Mouse (Mus musculus) forebrain, embryonic 14.5 days (tissue): ENCODE data around the gene Rad54l2. TPM values are rescaled to one million over a fixed set of nuclear protein-coding genes. Genes with fewer than 3 reads are reported as not detected.

ENCODE experiments used
- ATAC-seq: fragments of 200-750 bp; cut with Nextera tagmentation; 2 replicates; pipeline ENCODE4 v1.8.0; 2017; ENCODE audit warnings: mild to moderate bottlenecking, moderate library complexity
- DNase-seq: peaks from one replicate; pipeline ENCODE4 v3.0.0-alpha.2; 2015; ENCODE audit warnings: low spot score
- H3K27ac ChIP-seq: fragments of 300-500 bp; sonication (generic); 2 replicates; pipeline ENCODE4 v1.5.1; 2014; ENCODE audit warnings: low read depth, mild to moderate bottlenecking, control low read depth, low read length, moderate library complexity
- H3K27me3 ChIP-seq: fragments of 300-500 bp; sonication (generic); replicated peaks from 2 replicates; pipeline ENCODE4 v1.6.1; 2014; ENCODE audit warnings: low read length, control low read depth, mixed read lengths; ENCODE audit not compliant: control insufficient read depth, insufficient read depth
- H3K36me3 ChIP-seq: fragments of 300-500 bp; sonication (generic); 2 replicates; pipeline ENCODE4 v1.6.1; 2014; ENCODE audit warnings: low read length, control low read depth; ENCODE audit not compliant: control insufficient read depth, insufficient read depth
- H3K4me1 ChIP-seq: fragments of 300-500 bp; sonication (generic); 2 replicates; pipeline ENCODE4 v1.6.1; 2014; ENCODE audit warnings: antibody characterized with exemption, low read length, control low read depth; ENCODE audit not compliant: control insufficient read depth, insufficient read depth
- H3K4me2 ChIP-seq: fragments of 300-500 bp; sonication (generic); 2 replicates; pipeline ENCODE4 v1.6.1; 2014; ENCODE audit warnings: mild to moderate bottlenecking, control low read depth, low read length
- H3K4me3 ChIP-seq: fragments of 300-500 bp; sonication (generic); 2 replicates; pipeline ENCODE4 v1.5.1; 2014; ENCODE audit warnings: low read depth, low read length, control low read depth
- H3K9ac ChIP-seq: fragments of 300-500 bp; sonication (generic); 2 replicates; pipeline ENCODE4 v1.6.1; 2014; ENCODE audit warnings: mild to moderate bottlenecking, low read length, control low read depth, moderate library complexity
- H3K9me3 ChIP-seq: fragments of 300-500 bp; sonication (generic); replicated peaks from 2 replicates; pipeline ENCODE4 v1.6.1; 2016; ENCODE audit warnings: low read length, control low read depth, mixed read lengths; ENCODE audit not compliant: control insufficient read depth
- WGBS: fragments of 180-500 bp; shearing (Covaris S2); extraction: QIAGEN DNeasy Blood & Tissue Kit; methylation state at CpG from one replicate; pipeline ENCODE4 v1.1.7; 2014; 5-methylcytosine and 5-hydroxymethylcytosine counted together
- polyA plus RNA-seq: library from polyadenylated mRNA; unstranded; fragments of >200 nt; fragmentation: Nextera tagmentation; extraction: Ambion mirVana; gene quantifications from 2 replicates; pipeline ENCODE4 v1.2.1, GENCODE M21; 2014

Rad54l2 gene
- polyA plus RNA-seq, 1 experiment from 2014 or later: 5.3 TPM

DNA sequence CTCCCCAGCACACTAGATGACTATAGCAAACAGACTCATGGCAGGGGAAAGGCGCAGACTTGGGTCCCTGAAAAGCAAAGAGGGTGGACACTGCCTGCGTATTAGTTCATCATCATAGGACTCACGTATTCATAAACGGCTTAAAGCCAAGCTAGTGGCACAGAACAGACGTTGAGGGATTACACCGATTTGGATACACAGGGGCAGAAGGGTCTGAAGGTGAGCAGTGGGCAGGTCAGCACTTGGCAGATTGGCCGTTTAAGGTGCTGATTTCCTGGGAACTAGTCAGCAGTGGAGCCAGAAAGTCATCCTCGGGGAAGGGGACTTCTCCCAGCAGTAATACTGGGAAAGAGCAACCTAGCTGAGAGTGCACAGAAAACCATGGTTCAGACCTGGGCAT, 100.2 kb downstream of the Rad54l2 start:
- DNase-seq: no peak
- Histone ChIP-seq H3K4me1 (peaks cover 8% of the 10 kb centered on the region; the same call in 1 of the 2 replicates), H3K4me3 (no peak overlapping the region), H3K27me3 (no peaks in the 10 kb centered on the region), H3K27ac (no peak overlapping the region), H3K9ac (no peak overlapping the region), H3K36me3 (peaks cover 23% of the 10 kb centered on the region), H3K4me2 (no peak overlapping the region), H3K9me3 (no peaks in the 10 kb centered on the region)
- WGBS: 84% methylated on average over 8 of the region's 8 CpGs
- ATAC-seq: no peak

DNA sequence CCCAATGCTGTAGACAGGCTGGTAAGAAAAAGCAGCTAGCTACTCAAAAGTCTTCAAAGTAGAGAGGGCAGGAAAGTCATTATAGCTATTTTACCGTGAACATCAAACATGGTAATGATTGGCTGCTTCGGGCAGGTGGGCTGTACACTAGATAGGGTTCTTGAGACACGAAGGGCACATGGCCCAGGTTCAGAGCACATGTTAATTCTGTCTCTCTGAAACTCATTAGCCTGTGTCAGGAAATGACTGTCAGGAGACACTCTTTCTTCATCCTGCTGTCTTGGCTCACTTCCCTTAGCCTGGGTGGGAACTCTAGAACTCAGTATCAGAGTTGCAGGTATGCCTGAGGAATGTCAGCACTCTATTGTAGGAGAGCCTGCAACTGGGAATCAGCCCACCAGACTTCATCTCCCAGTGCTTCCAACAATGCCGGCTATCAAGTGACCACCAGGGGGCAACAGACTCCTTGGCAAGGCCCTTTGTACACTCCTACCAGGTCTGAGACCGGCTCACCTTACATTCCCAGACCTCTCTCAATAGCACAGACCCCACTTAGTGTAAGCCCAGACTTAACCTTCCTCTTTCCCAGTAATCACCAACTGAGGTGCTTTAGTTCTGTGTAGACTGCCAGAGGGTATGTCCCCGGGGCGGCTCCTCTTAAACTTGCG, 101.9 kb downstream of the Rad54l2 start:
- ATAC-seq (peak; percentile 40), DNase-seq (peak; percentile 82)
- 32% methylated on average over 8 of the region's 8 CpGs for WGBS
- H3K36me3 ChIP-seq: peaks cover 6% of the 10 kb centered on the region; the same call in 1 of the 2 replicates
- no peak overlapping the region for H3K4me3 ChIP-seq
- H3K27ac ChIP-seq: no peak overlapping the region
- H3K27me3 ChIP-seq: no peaks in the 10 kb centered on the region
- H3K9ac ChIP-seq: no peak overlapping the region
- H3K4me1 ChIP-seq: peaks cover 8% of the 10 kb centered on the region; the same call in 1 of the 2 replicates
- no peaks in the 10 kb centered on the region for H3K9me3 ChIP-seq
- H3K4me2 ChIP-seq: no peak overlapping the region

DNA sequence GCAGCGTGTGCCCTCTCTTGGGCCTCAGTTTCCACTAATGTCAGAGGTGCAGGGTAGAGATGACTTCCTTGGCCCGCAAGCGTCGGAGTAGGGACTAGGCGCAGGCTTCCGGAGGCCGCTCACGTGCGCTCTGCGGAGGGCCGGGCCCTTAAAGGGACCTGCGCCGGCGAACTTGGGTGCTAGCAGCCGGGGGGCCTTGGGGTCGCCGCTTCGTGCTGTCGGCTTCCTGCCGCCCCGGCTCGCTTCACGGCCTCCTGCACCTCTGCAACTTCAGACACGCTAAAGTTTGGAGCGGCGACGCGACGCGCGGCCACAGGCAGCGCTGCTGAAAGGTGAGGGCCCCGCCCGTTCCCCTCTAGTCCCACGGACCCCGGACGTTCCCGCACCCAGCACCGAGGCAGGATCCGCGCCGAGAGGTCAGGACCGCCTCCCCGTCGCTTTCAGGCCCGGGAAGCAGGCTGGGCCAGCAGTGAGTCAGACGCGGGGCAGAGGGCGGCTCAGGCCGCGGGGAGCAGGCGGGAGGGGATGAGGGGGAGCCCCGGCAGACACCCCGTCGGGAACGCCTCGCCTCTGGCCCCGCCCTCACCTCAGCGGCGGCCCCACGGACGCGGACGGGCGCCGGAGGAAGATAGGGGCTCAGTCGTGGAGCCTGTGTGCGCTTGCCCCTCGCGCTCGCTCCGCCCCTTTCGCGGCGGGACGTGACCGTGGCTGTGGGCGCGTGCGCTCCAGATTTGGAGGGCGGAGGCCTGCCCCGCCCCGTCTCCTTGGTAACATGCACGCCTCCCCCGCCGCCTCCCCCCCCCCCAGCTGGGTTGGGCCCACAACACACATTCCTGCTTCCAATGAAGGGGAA, 103.5 kb downstream of the Rad54l2 start, which contains the start of gene Tex264:
Tex264 (minus strand) TSS at position 679 of the 853 bp plus-strand sequence.
- Histone ChIP-seq H3K36me3 (peaks cover 4% of the 10 kb centered on the region; the same call in 1 of the 2 replicates), H3K9me3 (no peaks in the 10 kb centered on the region), H3K4me3 (peak within 1 kb of the TSS; percentile 73), H3K9ac (peak within 1 kb of the TSS; percentile 75), H3K27me3 (no peaks in the 10 kb centered on the region), H3K27ac (peak within 1 kb of the TSS; percentile 29; the same call in 1 of the 2 replicates), H3K4me1 (peaks cover 8% of the 10 kb centered on the region; the same call in 1 of the 2 replicates), H3K4me2 (peak within 1 kb of the TSS; percentile 96)
- ATAC-seq (peak; percentile 92), DNase-seq (peak; percentile 83)
- under 1% methylated on average over 74 of the region's 86 CpGs for WGBS

DNA sequence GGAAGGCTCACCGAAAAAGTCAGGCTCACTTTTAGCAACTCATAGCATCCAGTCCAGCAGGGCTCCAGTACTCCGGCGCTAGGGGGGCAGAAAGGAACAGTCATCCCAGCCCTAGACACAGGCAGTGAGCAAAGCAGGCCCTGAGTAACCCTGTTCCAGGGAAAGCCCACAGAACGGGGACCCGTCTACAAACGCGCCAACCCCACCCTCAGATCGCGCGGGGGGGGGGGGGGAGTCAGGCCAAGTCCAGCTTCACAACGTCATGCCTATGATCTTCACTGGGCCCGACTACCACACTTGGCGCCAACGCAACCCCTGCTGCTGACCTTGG, 104.1 kb downstream of the Rad54l2 start:
- DNase-seq (no peak), ATAC-seq (0 out of 2 replicates have a peak, but pooled peaks have one; percentile 1)
- no peaks in the 10 kb centered on the region for H3K27me3 ChIP-seq
- H3K9me3 ChIP-seq: no peaks in the 10 kb centered on the region
- H3K9ac ChIP-seq: peak overlapping the region; percentile 75
- WGBS: 7% methylated on average over 11 of the region's 14 CpGs
- H3K4me1 ChIP-seq: peaks cover 8% of the 10 kb centered on the region; the same call in 1 of the 2 replicates
- H3K27ac ChIP-seq: no peak overlapping the region
- H3K36me3 ChIP-seq: peaks cover 4% of the 10 kb centered on the region
- H3K4me2 ChIP-seq: peak overlapping the region; percentile 96
- H3K4me3 ChIP-seq: peak overlapping the region; percentile 73

DNA sequence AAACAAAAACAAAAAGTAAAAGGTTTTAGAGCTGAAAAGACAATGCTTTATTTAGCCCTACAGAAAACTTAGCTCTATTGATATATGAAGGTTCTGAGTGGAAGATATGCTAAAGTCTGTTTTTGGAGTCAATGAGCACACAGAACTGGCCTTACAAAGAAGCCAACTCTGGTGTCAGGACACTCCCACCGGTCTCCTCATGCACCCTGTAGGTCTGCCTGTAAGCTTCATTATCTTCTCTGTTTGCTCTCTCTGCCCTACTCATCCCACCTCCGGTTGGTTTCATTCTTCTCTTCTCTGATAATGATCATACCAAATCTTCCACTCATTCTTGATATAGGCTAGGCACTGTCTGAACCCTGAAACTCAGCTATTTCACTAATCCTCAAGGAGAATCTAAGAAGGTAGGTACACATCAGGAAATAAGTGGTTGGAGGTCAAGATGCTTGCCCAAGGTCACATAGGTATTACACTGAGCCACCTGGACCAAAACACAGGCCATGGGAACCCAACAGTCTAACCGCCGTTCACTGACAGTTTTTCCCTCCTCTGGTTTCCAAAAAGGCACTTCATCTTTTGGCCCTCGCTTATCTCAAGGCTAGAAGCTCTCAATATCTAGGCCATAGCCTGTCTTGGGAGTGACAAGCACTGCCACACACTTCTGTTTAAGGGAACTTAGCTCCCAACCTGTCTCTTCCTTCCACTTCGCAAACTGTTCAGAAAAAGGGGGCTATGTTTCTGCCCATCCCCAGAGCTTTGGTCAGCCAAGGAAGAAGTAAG, 104.7 kb downstream of the Rad54l2 start:
- WGBS: 82% methylated on average over 6 of the region's 6 CpGs
- peak overlapping the region; percentile 73 for H3K4me3 ChIP-seq
- peak overlapping the region; percentile 96 for H3K4me2 ChIP-seq
- H3K27me3 ChIP-seq: no peaks in the 10 kb centered on the region
- DNase-seq: no peak
- H3K9me3 ChIP-seq: no peaks in the 10 kb centered on the region
- no peak overlapping the region for H3K27ac ChIP-seq
- peak overlapping the region; percentile 75 for H3K9ac ChIP-seq
- peaks cover 4% of the 10 kb centered on the region for H3K36me3 ChIP-seq
- H3K4me1 ChIP-seq: peaks cover 8% of the 10 kb centered on the region; the same call in 1 of the 2 replicates
- ATAC-seq: no peak

DNA sequence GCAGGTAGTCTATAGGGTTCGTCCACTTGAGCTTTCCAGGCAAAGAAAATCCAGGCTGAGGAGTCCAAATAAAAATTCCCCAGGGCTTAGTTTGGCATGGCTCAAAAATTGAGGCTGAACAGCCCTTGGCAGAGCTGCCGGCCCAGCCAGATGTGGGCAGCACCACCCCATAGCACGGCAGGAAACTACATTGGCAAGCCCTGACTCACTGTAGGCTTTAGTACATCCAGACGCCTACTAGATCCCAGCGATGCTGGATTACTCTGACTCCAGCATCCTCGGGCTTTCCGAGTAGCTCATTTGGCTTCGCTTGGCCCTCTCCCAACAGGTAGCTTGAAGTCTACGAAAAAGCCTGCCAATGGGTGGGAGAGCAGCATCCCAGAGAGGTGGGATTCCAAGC, 108.0 kb downstream of the Rad54l2 start:
- DNase-seq: no peak
- no peaks in the 10 kb centered on the region for H3K9me3 ChIP-seq
- peaks cover 11% of the 10 kb centered on the region for H3K36me3 ChIP-seq
- 0 out of 2 replicates have a peak, but pooled peaks cover 5% of the 10 kb centered on the region for H3K4me1 ChIP-seq
- H3K4me2 ChIP-seq: no peak overlapping the region
- no peak overlapping the region for H3K27ac ChIP-seq
- no peak for ATAC-seq
- no peak overlapping the region for H3K4me3 ChIP-seq
- H3K9ac ChIP-seq: no peak overlapping the region
- WGBS: 85% methylated on average over 9 of the region's 9 CpGs
- no peaks in the 10 kb centered on the region for H3K27me3 ChIP-seq

DNA sequence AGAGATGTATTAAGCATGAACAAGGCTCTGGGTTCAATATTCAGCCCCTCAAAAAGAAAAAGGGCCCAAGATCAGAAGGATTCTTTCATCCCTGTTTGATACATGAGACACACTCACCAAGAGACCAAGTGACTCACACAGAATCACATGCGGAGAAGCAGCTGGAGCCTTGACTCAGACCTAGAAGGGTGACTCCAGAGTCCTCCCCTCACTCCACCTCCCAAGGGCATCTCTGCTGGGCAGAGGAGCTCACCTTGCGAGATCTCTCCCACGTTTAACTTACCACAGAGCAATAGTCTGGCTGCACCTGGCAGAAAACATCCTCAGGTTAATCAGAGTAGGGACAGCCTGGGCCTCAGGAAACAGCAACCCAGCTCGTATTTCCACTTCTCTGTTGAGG, 110.8 kb downstream of the Rad54l2 start:
- H3K9me3 ChIP-seq: no peaks in the 10 kb centered on the region
- peaks cover 15% of the 10 kb centered on the region for H3K36me3 ChIP-seq
- 76% methylated on average over 4 of the region's 4 CpGs for WGBS
- H3K9ac ChIP-seq: no peak overlapping the region
- no peak for DNase-seq
- no peak for ATAC-seq
- H3K4me1 ChIP-seq: no peaks in the 10 kb centered on the region
- no peak overlapping the region for H3K27ac ChIP-seq
- H3K4me3 ChIP-seq: no peak overlapping the region
- H3K27me3 ChIP-seq: no peaks in the 10 kb centered on the region
- H3K4me2 ChIP-seq: no peak overlapping the region

DNA sequence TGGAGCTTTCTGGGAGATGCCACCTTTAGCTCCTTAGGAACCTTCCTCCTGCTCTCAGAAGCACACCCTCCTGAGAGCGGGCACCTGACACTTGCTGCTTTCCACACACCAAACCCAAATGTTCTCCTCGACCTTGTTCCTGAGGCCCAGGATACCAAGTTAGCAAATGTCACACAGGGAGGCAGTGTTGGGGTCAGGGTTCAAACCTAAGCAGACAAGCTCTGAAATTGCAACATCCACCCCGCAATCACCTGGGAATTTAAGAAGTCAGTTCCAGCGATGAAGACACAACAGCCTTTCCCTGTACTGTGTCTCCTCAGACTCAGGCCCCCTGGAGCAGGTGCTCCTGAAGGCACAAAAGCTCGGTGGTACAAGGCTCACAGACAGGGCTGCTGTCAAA, 111.3 kb downstream of the Rad54l2 start:
- no peaks in the 10 kb centered on the region for H3K27me3 ChIP-seq
- 88% methylated on average over 5 of the region's 5 CpGs for WGBS
- no peak for ATAC-seq

More for the DNA sequence above, 111.3 kb downstream of the Rad54l2 start:
- Histone ChIP-seq H3K4me3 (no peak overlapping the region), H3K9ac (no peak overlapping the region), H3K36me3 (peaks cover 20% of the 10 kb centered on the region), H3K4me2 (no peak overlapping the region), H3K9me3 (no peaks in the 10 kb centered on the region), H3K4me1 (no peaks in the 10 kb centered on the region), H3K27ac (no peak overlapping the region)
- DNase-seq: no peak
